Mouse (Mus musculus) liver, adult 2 months (tissue): ENCODE results near the gene Hemk1. TPM values are rescaled to one million over a fixed set of nuclear protein-coding genes. Genes with fewer than 3 reads are reported as not detected.
A peak's percentile ranks its signal among the peaks of the same experiment; 100 is the strongest.

ENCODE experiments used
- DNase-seq: peaks from one replicate; pipeline ENCODE4 v3.0.0-alpha.2; 2011; ENCODE audit warnings: low read depth, low spot score; ENCODE audit errors: extremely low read depth
- H3K27ac ChIP-seq: fragments of 200-500 bp; replicated peaks from 2 replicates; pipeline ENCODE4 v1.5.1; 2012; ENCODE audit warnings: low read depth, mild to moderate bottlenecking, control low read depth, inconsistent platforms, low read length; ENCODE audit not compliant: insufficient read depth
- H3K27me3 ChIP-seq: fragments of 200-500 bp; 2 replicates; pipeline ENCODE4 v1.6.1; 2012; ENCODE audit warnings: mild to moderate bottlenecking, moderate library complexity, low read length, inconsistent platforms; ENCODE audit not compliant: control insufficient read depth, insufficient read depth
- H3K36me3 ChIP-seq: fragments of 200-500 bp; 2 replicates; pipeline ENCODE4 v1.6.1; 2012; ENCODE audit warnings: low read length, inconsistent platforms; ENCODE audit not compliant: control insufficient read depth, insufficient read depth
- H3K4me1 ChIP-seq: fragments of 200-500 bp; 2 replicates; pipeline ENCODE4 v1.6.1; 2011; ENCODE audit warnings: low read length; ENCODE audit not compliant: control insufficient read depth, insufficient read depth
- H3K4me3 ChIP-seq: fragments of 200-500 bp; 2 replicates; pipeline ENCODE4 v1.5.1; 2011; ENCODE audit warnings: low read depth, mild to moderate bottlenecking, control low read depth, low read length, moderate library complexity; ENCODE audit not compliant: insufficient read depth
- H3K79me2 ChIP-seq: fragments of 200-500 bp; 2 replicates; pipeline ENCODE4 v1.6.1; 2012; ENCODE audit warnings: inconsistent platforms, mild to moderate bottlenecking, low read length, moderate library complexity; ENCODE audit not compliant: control insufficient read depth, insufficient read depth
- H3K9ac ChIP-seq: fragments of 200-500 bp; 2 replicates; pipeline ENCODE4 v1.6.1; 2012; ENCODE audit warnings: low read depth, mild to moderate bottlenecking, control low read depth, inconsistent platforms, low read length
- CTCF ChIP-seq: fragments of 200-500 bp; IDR thresholded peaks from 2 replicates; pipeline ENCODE4 v1.5.1; 2011; ENCODE audit warnings: low read depth, low read length, control low read depth
- POLR2A ChIP-seq: fragments of 200-500 bp; IDR thresholded peaks from 2 replicates; pipeline ENCODE4 v1.6.1; 2011; ENCODE audit warnings: low read length, control low read depth; ENCODE audit not compliant: insufficient read depth; ENCODE audit errors: extremely low read depth
- WGBS: fragments of 180-500 bp; shearing (Covaris S2); methylation state at CpG from one replicate; pipeline ENCODE4 v1.1.7; 2018; 5-methylcytosine and 5-hydroxymethylcytosine counted together
- polyA plus RNA-seq: library from polyadenylated mRNA; depleted of rRNA; stranded (reverse); fragments of >200 nt; gene quantifications from 2 replicates; pipeline ENCODE4 v1.2.3, GENCODE M21; 2012
- total RNA-seq: library from RNA; depleted of rRNA; stranded (reverse); fragments of >200 nt; gene quantifications from 2 replicates; pipeline ENCODE4 v1.2.3, GENCODE M21; 2014

The Hemk1 gene
- total and polyA plus RNA-seq, 2 experiments, result 18.4 to 28.1 TPM

- no peak overlapping the region for H3K4me3 ChIP-seq
- H3K79me2 ChIP-seq, result no peaks in the 10 kb centered on the region
- no peak overlapping the region for H3K9ac ChIP-seq
- no peak for TF ChIP-seq POLR2A
- peak; percentile 66; the same call in 1 of the 2 replicates for TF ChIP-seq CTCF
- WGBS, result 0% methylated on average over 3 of the region's 3 CpGs
- H3K27ac ChIP-seq, result no peak overlapping the region
- H3K27me3 ChIP-seq, result no peaks in the 10 kb centered on the region
- no peaks in the 10 kb centered on the region for H3K36me3 ChIP-seq
- no peaks in the 10 kb centered on the region for H3K4me1 ChIP-seq
- DNase-seq, result peak; percentile 18
These were observed 28.5 kb upstream of the Hemk1 start for GRCm38 (mm10) chr9:107366644-107367043.

- no peaks in the 10 kb centered on the region for H3K4me1 ChIP-seq
- WGBS, result 21% methylated on average over 3 of the region's 3 CpGs
- DNase-seq, result no peak
- H3K4me3 ChIP-seq, result no peak overlapping the region
- H3K27me3 ChIP-seq, result no peaks in the 10 kb centered on the region
- no peak overlapping the region for H3K27ac ChIP-seq
- H3K79me2 ChIP-seq, result no peaks in the 10 kb centered on the region
- H3K9ac ChIP-seq, result no peak overlapping the region
- TF ChIP-seq CTCF, result no peak
- no peak for TF ChIP-seq POLR2A
- H3K36me3 ChIP-seq, result no peaks in the 10 kb centered on the region
These were observed 22.8 kb upstream of the Hemk1 start for GRCm38 (mm10) chr9:107360989-107361388.

GRCm38 (mm10) chr9:107357651-107358050 lies 19.5 kb upstream of the Hemk1 start:
- H3K9ac ChIP-seq, result no peak overlapping the region
- no peaks in the 10 kb centered on the region for H3K4me1 ChIP-seq
- WGBS, result 35% methylated on average over 5 of the region's 5 CpGs
- DNase-seq, result peak; percentile 28
- H3K4me3 ChIP-seq, result no peak overlapping the region
- no peaks in the 10 kb centered on the region for H3K36me3 ChIP-seq
- H3K27ac ChIP-seq, result no peak overlapping the region
- no peaks in the 10 kb centered on the region for H3K27me3 ChIP-seq
- no peak for TF ChIP-seq POLR2A
- peak; percentile 82 for TF ChIP-seq CTCF
- H3K79me2 ChIP-seq, result no peaks in the 10 kb centered on the region

- no peaks in the 10 kb centered on the region for H3K27me3 ChIP-seq
- no peak overlapping the region for H3K9ac ChIP-seq
- peak; percentile 46 for DNase-seq
- no peaks in the 10 kb centered on the region for H3K4me1 ChIP-seq
- no peaks in the 10 kb centered on the region for H3K36me3 ChIP-seq
- peak; percentile 82 for TF ChIP-seq CTCF
- no peak for TF ChIP-seq POLR2A
- H3K27ac ChIP-seq, result no peak overlapping the region
- H3K4me3 ChIP-seq, result no peak overlapping the region
- H3K79me2 ChIP-seq, result no peaks in the 10 kb centered on the region
- WGBS, result 45% methylated on average over 7 of the region's 7 CpGs
These were observed 18.0 kb upstream of the Hemk1 start for GRCm38 (mm10) chr9:107355870-107356765.

- no peak for DNase-seq
- TF ChIP-seq POLR2A, result no peak
- no peak for TF ChIP-seq CTCF
- Histone ChIP-seq H3K9ac (no peak overlapping the region), H3K27ac (no peak overlapping the region), H3K79me2 (no peaks in the 10 kb centered on the region), H3K4me1 (no peaks in the 10 kb centered on the region), H3K27me3 (no peaks in the 10 kb centered on the region), H3K36me3 (no peaks in the 10 kb centered on the region), H3K4me3 (no peak overlapping the region)
- WGBS, result 57% methylated on average over 1 of the region's 1 CpGs
These were observed 16.7 kb upstream of the Hemk1 start for GRCm38 (mm10) chr9:107354826-107355225.

GRCm38 (mm10) chr9:107349321-107349720 lies 11.2 kb upstream of the Hemk1 start:
- Histone ChIP-seq H3K9ac (no peak overlapping the region), H3K36me3 (no peaks in the 10 kb centered on the region), H3K27ac (no peak overlapping the region), H3K4me1 (no peaks in the 10 kb centered on the region), H3K79me2 (no peaks in the 10 kb centered on the region), H3K4me3 (no peak overlapping the region), H3K27me3 (no peaks in the 10 kb centered on the region)
- TF ChIP-seq CTCF, result no peak
- no peak for TF ChIP-seq POLR2A
- DNase-seq, result no peak
- 76% methylated on average over 7 of the region's 7 CpGs for WGBS
